Mouse (Mus musculus) urinary bladder, postnatal 36 days (tissue): ENCODE data around the gene Mknk2.
"Not testable (repeated sequence)": the region's sequence is repeated elsewhere in the genome, so short reads cannot be mapped to it uniquely, and the experiment has no call there.

ENCODE experiments used
- DNase-seq, 2 experiments: peaks; one replicate each; pipeline ENCODE4 v3.0.0; 2022; ENCODE audit warnings: low spot score in 2 of 2, mixed read lengths in 1 of 2

The Mknk2 gene

GRCm38 (mm10) chr10:80653156-80653720 is 24.7 kb downstream of the Mknk2 start:
- DNase-seq = no peak

DNA sequence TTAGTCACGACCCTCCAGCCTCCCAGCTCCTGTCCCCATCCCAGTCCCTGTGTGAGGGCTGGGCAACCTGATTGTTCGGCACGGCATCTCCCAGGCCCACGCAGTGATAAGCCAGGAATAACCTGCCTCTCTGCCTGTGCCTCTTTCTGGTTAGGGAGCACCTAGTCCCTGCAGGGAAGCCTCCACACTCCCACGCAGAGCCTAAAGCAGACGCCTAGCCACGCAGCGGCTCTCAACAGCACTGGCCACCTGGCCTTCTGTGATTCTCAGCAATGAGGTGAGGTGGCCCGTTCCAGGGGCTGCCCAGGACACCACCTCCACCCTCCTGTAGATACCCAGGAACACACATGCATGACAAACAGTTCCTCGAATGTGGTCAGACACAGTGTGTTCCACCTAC is 27.5 kb downstream of the Mknk2 start:
- no peak for DNase-seq

- not testable (repeated sequence) for DNase-seq
These were observed 28.0 kb downstream of the Mknk2 start for GRCm38 (mm10) chr10:80649910-80650309.

- no peak for DNase-seq
These were observed 31.0 kb downstream of the Mknk2 start for GRCm38 (mm10) chr10:80646936-80647335.

- DNase-seq = no peak
These were observed 42.6 kb downstream of the Mknk2 start for GRCm38 (mm10) chr10:80635345-80635744.

- no peak for DNase-seq
These were observed 49.0 kb downstream of the Mknk2 start for GRCm38 (mm10) chr10:80628925-80629324.

GRCm38 (mm10) chr10:80627685-80628084 is 50.2 kb downstream of the Mknk2 start:
- DNase-seq = no peak

DNA sequence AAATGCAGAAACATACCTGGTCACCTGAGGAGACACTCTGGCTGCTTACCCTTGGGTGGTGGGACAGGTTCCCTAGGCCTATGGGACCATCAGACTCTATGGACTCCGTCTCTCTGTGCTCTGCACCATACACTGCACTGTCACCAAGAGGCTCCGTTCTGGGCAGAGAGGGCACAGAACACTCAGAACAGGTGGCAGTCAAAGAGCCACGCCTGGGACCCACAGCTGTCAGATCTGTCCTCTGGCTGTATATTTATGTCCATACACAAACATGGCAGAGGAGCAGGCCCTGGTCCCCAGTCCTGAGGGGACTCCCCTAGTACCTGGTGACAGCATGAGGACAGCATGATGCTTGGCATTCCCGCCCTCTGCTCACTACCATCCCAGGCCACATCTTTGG is 52.1 kb downstream of the Mknk2 start:
- no peak for DNase-seq

- DNase-seq = peak; percentile 32 to 55
These were observed 54.3 kb downstream of the Mknk2 start for GRCm38 (mm10) chr10:80623457-80624191.

- peak; percentile 27 to 34 for DNase-seq
These were observed 55.1 kb downstream of the Mknk2 start, which contains the start of gene Csnk1g2 for GRCm38 (mm10) chr10:80622661-80623456. Gene Csnk1g2, plus strand, starts transcription at chr10:80622838.

- peak; percentile 98 to 99 for DNase-seq
These were observed 55.8 kb downstream of the Mknk2 start for GRCm38 (mm10) chr10:80621940-80622660.

GRCm38 (mm10) chr10:80621690-80621939 is 56.3 kb downstream of the Mknk2 start:
- DNase-seq = no peak

GRCm38 (mm10) chr10:80620796-80621689 is 56.9 kb downstream of the Mknk2 start:
- DNase-seq = no peak

DNA sequence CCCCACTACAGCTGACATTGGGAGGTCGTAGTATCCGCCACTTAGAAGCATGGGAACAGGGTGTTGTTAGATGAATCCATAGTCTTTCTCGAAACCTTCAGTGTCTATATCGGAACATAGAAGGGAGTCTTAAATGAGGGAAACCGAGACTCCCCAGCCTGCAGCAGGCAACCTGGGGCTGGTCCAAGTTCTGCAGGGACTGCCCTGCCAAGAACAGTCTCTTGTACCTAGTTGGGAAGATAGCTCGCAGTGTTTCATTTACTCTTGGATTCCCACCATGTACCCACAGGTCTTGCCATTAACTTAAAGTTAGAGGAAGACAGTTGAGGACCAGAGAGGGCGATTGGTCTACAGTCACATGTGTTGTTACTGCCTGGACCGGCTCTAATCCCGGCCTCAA is 57.5 kb downstream of the Mknk2 start:
- no peak for DNase-seq

- no peak for DNase-seq
These were observed 58.3 kb downstream of the Mknk2 start for GRCm38 (mm10) chr10:80619465-80620244.

GRCm38 (mm10) chr10:80618181-80618580 is 59.7 kb downstream of the Mknk2 start:
- DNase-seq = no peak
